Mouse (Mus musculus) B cell, adult 2 months (primary cell): ENCODE results near the gene Actb.

Experiments
- DNase-seq, 2 experiments: peaks; one replicate each; pipeline ENCODE4 v3.0.0; 2022

Actb gene

GRCm38 (mm10) chr5:142875513-142875905 lies 31.0 kb downstream of the Actb start:
- DNase-seq = no peak

DNA sequence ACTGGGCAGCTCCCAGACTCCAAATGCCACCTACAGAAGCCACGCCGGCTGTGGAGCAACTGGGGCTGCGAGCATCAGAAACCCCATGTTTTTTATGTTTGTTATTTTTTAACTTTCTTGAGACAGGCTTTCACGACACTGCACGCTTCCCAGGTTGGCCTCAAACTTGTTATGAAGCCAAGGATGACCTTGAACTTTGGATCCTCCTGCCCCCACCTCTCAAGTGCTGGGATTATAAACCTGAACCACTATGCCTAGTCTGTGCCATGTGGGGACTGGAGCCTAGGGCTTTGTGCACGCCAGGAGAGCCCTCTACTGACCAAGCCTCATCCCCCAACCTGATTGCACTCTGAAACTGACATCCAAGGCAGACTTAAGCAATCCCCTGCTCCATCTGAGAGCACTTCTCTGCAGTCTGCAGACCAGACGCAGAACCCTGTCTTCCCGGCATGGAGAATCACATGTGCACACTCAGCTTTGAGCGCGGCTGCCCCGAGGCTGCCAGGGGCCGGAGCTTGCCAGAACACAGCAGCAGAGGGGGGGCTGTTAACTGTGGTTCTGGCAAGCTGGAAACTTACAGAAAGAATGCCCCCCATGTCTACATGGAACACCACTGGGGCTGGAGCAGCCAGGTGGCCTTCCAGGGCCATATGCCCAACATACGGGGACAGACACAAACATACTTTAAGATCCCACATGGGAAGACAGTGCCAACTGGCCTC lies 31.6 kb downstream of the Actb start:
- no peak for DNase-seq

GRCm38 (mm10) chr5:142873718-142874117 lies 32.8 kb downstream of the Actb start:
- DNase-seq = no peak

- DNase-seq = no peak
These were observed 34.8 kb downstream of the Actb start for GRCm38 (mm10) chr5:142871765-142872164.

- DNase-seq = no peak
These were observed 37.1 kb downstream of the Actb start for GRCm38 (mm10) chr5:142869463-142869862.

DNA sequence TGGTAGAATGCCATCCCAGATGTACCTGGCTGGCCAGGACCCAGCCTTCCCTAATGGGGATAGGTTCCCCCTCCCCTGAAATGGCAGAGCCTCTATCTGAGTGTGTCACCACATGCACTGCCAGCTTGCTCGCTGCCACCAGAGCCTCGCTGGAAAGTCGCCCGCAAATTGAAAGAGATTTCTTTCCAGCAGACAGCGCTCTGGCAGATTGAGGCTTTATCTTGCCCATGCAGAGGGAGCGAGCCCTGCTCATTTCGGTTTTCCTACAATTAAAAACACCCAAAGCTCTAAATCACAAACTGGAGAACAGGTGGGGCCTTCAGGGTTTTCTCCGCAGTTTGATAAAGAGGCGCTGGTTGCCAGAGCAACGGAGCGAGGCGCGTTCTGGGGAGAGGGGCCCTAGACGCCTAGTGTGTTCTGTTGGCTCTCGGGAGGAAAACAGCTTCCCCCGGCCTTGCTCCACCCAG lies 48.8 kb downstream of the Actb start:
- no peak for DNase-seq

DNA sequence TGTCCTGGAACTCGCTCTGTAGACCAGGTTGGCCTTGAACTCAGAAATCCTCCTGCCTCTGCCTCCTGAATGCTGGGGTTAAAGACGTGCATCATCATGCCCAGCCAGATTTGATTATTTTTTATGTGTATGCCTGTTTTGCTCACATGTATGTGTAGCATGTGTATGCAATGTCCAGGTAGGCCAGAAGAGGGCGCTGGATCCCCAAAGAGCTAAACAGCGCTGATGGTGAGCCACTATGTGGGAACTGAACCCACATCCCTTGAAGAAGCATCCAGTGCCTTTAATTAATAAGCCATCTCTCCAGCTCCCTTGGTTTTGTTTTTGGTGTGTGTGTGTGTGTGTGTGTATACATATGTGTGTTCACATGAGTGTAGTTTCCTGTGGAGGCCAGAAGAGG lies 50.1 kb downstream of the Actb start:
- peak in 1 of 2 experiments; percentile 25 for DNase-seq

GRCm38 (mm10) chr5:142854877-142855276 lies 51.7 kb downstream of the Actb start:
- peak; percentile 45 to 50 for DNase-seq

DNA sequence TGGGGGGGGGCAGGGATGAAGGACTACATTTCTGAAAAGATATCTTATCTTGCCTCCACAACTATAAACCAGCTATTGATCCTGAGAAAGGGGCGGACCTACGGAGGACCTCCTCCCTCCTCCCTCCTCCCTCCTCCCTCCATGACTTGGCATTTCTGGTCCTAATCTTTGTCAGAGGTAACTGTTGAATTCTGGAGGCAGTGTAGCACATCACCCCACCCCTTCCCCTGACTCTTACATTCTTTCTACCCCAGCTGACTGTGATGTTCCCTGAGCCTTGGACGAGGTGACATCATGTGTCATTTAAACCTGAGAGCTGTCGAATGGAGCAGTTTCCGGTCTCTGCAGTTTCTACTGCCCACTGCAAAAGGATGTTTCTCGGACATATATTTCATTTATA lies 53.0 kb downstream of the Actb start:
- no peak for DNase-seq
